Mouse (Mus musculus): ENCODE data around the gene Sltm.
"Not testable (repeated sequence)": the region's sequence is repeated elsewhere in the genome, so short reads cannot be mapped to it uniquely, and the experiment has no call there.

The Sltm gene

DNA sequence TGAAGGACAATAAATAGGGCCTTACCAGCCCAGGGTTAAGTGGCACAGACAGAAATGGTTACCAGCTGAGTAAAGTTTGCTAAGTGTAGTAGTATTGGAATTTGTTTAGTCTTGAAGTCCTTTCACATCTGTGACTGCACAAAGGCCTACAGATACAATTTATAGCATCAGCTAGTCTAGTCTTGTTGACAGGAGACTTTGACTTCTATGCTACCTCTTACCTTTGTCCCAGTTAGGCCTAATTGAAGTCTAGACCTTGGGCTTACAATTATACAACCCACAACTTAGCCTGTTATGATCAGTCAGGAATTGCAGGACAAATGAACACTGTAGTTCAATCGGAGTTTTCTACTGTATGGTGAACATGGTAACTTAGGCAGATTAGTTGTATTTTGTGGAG, 9.0 kb downstream of the Sltm start:
- DNase-seq (ENCODE audit: low spot score in 2 of 2) = no peak

DNA sequence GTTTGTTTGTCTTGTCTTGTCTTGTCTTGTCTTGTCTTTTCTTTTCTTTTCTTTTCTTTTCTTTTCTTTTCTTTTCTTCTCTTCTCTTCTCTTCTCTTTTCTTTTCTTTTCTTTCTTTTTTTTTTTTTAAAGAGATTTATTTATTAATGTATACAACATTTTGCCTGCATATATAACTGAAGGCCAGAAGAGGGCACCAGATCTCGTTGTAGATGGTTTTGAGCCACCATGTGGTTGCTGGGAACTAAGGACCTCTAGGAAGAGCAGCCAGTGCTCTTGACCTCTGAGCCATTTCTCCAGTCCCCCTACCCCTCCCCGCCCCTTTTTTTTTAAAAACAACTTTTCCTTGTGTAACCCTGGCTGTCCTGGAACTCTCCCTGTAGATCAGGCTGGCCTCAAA, 9.7 kb downstream of the Sltm start:
- not testable (repeated sequence) for DNase-seq (ENCODE audit: low spot score in 2 of 2)

DNA sequence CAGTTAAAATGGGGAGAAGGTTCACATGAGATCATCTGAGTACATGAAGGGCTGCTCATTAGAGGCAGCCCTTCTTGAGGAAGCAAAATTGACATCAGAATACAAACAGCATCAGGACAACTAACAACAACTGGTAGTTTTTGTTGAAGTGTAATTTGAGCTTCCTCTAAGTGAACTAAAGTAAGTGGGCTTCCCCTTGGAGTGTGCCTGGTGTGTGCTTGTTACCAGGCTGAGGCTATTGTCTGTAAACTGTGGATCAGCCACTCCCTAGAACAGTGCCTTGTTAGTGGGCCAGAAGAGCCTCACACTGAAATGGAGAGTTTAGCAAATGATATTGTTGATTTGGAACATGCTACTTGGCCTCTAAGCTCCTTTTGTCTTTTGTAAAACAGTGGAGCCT, 12.9 kb downstream of the Sltm start:
- DNase-seq (ENCODE audit: low spot score in 2 of 2) = no peak

GRCm38 (mm10) chr9:70556796-70557195, 14.2 kb downstream of the Sltm start:
- no peak for DNase-seq (ENCODE audit: low spot score in 2 of 2)

- no peak for DNase-seq (ENCODE audit: low spot score in 2 of 2)
These were observed 20.3 kb downstream of the Sltm start for GRCm38 (mm10) chr9:70562825-70563224.

- DNase-seq (ENCODE audit: low spot score in 2 of 2) = no peak
These were observed 25.1 kb downstream of the Sltm start for GRCm38 (mm10) chr9:70567651-70568050.

DNA sequence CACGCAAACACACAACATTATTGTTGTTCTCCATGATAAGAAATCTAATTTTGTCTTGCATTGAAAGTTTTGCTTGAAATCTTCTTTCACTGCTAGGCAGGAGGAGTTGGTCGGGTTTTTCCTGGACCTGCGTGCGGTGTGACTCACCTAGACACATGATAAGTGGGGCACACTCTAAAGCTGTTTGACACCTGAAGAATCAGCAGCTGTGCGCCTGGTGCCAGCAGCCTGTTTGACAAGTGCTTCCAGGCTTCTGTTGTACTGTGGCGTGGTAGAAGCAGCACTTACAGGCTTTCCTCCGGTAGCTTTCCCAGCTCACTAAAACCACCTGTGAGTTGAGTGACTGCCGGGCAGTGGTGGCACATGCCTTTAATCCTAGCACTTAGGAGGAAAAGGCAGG, 27.8 kb downstream of the Sltm start:
- DNase-seq (ENCODE audit: low spot score in 2 of 2) = no peak

GRCm38 (mm10) chr9:70578123-70578522, 35.6 kb downstream of the Sltm start:
- no peak for DNase-seq (ENCODE audit: low spot score in 2 of 2)

- DNase-seq (ENCODE audit: low spot score in 2 of 2) = no peak
These were observed 38.4 kb downstream of the Sltm start for GRCm38 (mm10) chr9:70580956-70581355.

- DNase-seq (ENCODE audit: low spot score in 2 of 2) = no peak
These were observed 42.1 kb downstream of the Sltm start for GRCm38 (mm10) chr9:70584641-70585040.

DNA sequence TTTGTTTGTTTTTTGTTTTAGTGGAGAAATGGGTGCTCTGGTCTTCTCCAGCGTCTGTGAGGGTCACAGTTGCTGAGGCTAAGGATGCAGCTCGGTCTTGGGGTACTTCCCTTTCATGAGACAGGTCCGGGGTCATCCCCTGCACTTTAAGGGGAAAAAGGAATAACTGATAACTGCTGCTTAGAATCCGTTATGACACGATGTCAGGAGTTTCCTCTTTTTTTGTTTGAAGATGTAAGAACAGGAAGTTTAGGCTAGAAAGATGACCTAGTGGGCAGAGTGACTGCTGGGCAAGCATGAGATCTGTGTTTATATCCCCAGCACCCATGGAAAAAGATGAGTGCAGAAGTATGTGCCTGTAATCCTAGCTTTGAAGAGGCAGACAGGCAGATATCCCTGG, 42.6 kb downstream of the Sltm start:
- no peak for DNase-seq (ENCODE audit: low spot score in 2 of 2)

DNA sequence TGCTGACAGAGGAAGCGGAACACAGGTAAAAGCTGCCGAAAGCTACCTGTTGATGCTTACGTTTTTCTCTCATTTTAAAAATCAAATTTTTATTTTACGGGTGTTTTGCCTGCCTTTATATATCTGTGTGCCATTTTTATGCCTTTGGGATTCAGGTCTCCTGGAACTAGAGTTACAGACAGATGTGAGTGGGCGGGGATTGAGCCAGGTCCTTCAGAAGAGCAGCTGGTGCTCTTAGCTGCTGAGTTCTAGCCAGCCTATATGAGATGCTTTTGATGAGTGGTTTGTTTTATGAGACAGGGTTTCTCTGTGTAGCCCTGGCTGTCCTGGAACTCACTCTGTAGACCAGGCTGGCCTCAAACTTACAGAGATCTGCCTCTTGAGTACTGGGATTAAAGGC, 44.6 kb downstream of the Sltm start:
- DNase-seq (ENCODE audit: low spot score in 2 of 2) = no peak

GRCm38 (mm10) chr9:70590775-70591174, 48.2 kb downstream of the Sltm start:
- peak in 1 of 2 experiments; percentile 13 for DNase-seq (ENCODE audit: low spot score in 2 of 2)

DNA sequence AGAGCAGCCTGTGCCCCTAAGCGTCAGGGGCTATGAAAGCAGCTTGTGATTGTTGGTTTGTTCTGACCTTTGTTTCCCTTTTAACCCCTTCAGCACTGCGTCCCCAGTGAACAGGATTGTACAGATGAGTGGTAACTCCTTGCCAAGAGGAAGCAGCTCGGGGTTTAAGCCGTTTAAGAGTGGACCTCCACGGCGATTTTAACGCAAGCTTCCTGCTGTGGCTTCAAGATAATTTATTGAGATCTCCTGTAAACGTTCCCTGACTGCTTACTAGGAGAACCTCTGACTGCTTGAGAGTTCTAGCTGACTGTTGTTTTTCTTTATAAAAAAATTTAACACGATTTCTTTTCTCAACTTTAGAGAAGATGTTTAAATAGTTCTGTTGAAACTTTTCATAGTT, 48.9 kb downstream of the Sltm start:
- no peak for DNase-seq (ENCODE audit: low spot score in 2 of 2)

GRCm38 (mm10) chr9:70598271-70598670, 55.7 kb downstream of the Sltm start:
- DNase-seq (ENCODE audit: low spot score in 2 of 2) = no peak

GRCm38 (mm10) chr9:70602186-70602845, 59.8 kb downstream of the Sltm start:
- DNase-seq (ENCODE audit: low spot score in 2 of 2) = no peak

- no peak for DNase-seq (ENCODE audit: low spot score in 2 of 2)
These were observed 68.6 kb downstream of the Sltm start for GRCm38 (mm10) chr9:70611026-70611673.

- no peak for DNase-seq (ENCODE audit: low spot score in 2 of 2)
These were observed 87.2 kb downstream of the Sltm start for GRCm38 (mm10) chr9:70629711-70630110.

- no peak for DNase-seq (ENCODE audit: low spot score in 2 of 2)
These were observed 89.1 kb downstream of the Sltm start for GRCm38 (mm10) chr9:70631665-70632064.

DNA sequence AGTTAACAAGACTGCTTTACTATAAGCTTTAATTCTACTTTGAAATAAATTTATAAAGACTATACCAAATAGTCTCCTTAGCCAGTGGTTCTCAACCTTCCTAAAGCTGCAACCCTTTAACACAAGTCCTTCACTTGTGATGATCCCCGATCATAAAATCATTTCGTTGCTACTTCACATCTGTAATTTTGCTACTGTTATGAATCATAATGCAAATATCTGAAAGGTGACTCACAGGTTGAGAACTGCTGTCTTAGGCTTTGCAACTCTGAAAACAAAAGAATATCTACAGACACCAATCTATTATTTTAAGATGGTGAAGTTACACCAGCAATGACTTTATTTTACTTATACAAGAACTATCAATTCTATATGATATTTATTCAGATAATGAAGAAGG, 94.2 kb downstream of the Sltm start:
- no peak for DNase-seq (ENCODE audit: low spot score in 2 of 2)

Measured in natural killer cell, adult 2 months (primary cell).